Mouse (Mus musculus): ENCODE measurements around the gene Stx19.

DNA sequence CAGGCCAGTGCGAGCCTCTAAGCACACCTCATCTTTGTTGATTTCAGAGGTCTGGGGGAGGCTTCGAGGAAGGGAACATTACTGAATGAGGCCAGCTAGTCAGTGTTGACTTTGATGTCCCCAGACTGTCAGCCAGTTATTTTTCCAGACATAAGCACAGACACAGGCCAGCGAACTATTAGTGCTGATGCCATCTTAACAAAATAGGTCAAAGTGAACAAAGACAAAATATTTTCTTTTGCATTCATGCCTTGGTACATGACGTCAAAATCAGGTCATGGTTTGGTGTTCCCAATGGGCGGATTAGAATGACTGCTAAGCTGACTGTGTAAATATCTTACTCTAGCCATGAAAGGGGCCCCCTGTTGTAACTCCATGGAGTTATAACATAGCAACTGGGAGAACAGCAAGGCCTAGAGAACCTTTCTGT lies 58.2 kb downstream of the Stx19 start:
- no peak for TF ChIP-seq ELF1 (IDR thresholded peaks at IDR 0.05; ENCODE audit: low read depth, low read length)
- TF ChIP-seq POLR2AphosphoS2 (IDR thresholded peaks at IDR 0.05; ENCODE audit: low read depth, low read length), result no peak
- TF ChIP-seq EP300 (IDR thresholded peaks at IDR 0.05; ENCODE audit: low read length), result no peak
